Mouse (Mus musculus): ENCODE measurements at regions not wholly inside any gene's neighbourhood (a gene's known extent, or its start where the extent isn't known, plus 50 kb on each side); places are given as distances from the start of the nearest gene placed in this dataset.
"Not testable (repeated sequence)": the region's sequence is repeated elsewhere in the genome, so short reads cannot be mapped to it uniquely, and the experiment has no call there.

DNA sequence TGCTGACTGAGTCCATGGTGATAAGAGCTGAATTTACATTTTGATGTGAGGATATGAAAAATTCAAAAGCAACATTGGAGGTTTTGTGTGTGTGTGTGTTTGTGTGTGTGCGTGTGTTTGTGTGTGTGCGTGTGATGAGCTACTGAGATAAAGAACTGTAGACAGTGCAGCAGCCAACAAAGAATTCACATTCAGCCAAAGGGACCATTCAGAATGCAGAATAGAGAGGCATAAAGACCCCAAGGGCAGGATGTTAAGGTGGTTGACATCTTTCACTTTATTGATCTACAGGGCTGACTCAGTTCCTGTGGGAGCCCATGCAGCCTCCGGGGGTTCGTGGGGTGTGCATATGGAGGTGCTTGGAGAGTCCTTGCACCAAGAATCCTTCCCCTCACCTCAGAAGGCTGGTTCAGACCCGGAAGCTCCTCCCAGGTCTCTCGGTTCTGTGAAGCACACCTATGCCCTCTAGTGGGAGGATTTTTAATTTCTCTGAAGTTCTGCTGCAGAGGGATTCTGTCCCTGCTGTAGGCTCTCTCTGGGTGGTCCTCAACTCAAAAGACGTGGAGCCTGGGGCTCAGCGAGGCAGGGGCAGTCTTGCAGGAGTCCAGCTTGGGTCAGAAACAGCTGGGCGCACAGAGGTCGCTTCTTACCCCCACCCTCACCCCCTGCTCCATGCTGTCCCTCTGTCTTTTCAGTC, 79.6 kb downstream of the Teddm3 start:
- TF ChIP-seq EP300 (IDR thresholded peaks at IDR 0.05; ENCODE audit: insufficient read depth, low read depth, low read length) = not testable (repeated sequence)
- TF ChIP-seq CTCF (IDR thresholded peaks at IDR 0.05) = peak; percentile 17; the same call in 1 of the 2 replicates
